Mouse (Mus musculus): ENCODE measurements around the gene Vmn1r28.

DNA sequence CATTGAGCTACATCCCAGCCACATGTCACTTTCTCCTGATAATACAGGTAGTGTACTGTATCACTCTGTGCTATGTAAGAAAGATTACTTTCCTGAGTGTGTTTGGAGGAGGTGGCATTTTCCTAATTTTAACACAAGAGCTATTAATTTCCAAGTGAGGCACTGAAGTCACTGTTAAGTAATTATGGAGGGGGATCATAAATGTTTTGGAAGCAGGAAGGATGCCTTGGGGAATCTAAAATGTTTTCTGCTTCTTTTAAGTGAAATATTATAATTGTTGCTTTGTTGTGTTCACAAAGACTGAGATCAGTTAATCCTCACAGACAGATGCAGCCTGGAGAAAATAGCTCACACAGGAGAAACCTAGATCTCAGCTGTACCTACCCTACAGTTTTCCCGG is at the start of gene Vmn1r28:
- TF ChIP-seq POLR2A (IDR thresholded peaks at IDR 0.05; ENCODE audit: low read depth, low read length), result no peak
- no peak for TF ChIP-seq CTCF (IDR thresholded peaks at IDR 0.05; ENCODE audit: borderline replicate concordance, insufficient read depth, low read length)
